Mouse (Mus musculus) WW6 (cell line): ENCODE data around the gene Clk3.

ENCODE experiments used
- DNase-seq: peaks from one replicate; pipeline ENCODE4 v3.0.0-alpha.2; 2013; ENCODE audit warnings: low read depth, low spot score

The Clk3 gene

DNA sequence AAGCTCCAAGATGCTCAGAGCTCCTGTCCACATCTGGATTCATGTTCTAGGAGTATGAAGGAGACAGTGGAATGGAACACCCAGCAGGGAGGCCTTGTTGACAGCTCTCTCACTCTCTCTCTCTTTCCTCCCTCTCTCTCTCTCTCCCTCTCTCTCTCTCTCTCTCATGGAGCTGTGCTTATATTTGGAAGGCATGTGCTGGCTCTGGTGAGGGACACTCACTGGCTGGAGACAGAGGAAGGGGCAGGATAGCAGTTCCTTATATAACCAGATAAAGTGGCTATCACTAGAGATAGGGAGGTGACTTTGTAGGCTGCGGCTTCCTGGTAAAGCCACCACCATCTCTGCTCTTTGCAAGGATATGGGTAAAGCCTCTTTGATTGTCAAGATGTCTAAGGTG is 4.6 kb upstream of the Clk3 start:
- no peak for DNase-seq

DNA sequence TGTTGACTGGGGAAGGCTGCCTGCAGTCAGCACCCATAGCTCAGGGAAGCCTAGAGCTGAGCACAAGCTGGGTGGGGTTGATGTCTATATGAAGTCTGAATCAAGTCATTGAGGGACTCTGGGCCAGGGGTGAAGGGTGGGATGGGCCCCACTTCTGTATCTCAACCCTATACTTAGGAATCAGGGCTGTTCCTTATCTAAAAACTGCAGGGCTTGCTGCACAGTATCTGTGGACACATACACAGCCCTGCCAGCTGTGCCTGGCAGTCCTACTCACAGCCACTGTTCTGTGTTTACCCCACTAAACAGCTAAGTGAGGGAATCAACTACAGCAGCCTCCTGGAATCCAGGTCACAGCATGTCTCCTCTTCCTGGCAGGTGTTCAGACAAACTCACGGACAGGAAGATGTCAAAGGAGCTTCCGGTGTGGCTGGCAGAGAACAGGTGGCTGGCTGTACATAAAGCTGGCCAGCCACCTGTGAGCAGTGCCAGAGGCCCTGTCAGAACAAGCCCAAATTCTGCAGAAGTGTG is 3.9 kb upstream of the Clk3 start:
- DNase-seq = no peak

DNA sequence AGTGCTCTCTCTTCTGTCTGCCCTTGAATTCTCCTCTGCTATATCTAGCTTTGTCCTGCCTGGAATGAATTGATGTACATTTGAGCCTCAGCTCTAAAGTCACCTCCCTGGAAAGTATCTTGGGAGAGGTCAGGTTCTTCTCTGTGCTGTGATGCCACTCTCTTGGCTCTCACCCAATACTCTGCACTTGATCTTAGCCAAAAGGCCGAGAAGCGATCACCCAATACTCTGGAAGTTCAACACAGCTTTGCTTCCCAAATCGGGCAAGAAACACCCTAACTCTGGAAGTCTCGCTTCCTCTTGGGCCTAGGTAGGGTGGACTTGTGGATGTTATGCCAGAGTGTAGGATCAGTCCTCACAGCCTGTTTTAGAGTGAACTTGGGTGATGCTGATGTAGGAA is 1.6 kb upstream of the Clk3 start:
- DNase-seq = no peak

DNA sequence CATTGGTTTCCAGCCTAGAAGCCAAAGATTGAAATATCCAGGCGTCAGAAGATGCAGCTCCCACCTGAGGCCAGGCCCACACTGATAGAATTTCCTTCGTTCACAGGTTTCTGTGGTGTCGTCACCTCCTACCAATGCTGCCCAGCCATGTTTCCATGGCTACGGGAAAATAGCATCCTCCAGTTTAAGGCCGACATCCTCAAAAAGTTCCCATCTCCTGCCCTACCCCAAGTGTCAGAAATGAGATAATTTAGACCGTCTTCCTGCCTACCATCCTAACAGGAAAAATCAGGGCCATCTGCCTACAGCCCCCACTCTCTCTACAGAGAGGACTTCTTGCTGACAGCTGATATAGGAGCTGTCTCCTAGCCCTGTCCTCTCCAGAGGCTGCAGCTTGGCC is 771 bp upstream of the Clk3 start:
- DNase-seq = no peak

DNA sequence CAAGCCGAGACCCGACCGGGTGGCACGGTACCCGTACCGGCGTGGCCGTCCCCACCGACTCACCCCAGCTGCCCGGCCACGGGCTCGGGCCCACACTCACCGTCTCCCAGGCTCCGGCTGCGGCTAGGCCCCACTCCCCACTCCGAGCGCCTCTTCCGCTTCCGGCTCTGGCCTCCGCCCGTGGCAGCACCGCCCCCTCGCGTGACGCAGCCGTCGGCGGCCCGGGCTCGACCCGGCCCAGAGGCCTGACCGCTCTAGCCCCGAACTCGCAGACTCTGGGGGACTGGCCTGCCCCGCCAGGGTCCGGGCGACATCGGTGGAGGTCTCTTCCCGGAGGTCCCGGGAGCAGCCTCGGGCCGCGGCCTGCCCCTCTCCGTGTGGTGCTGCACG is 691 bp downstream of the Clk3 start:
- peak; percentile 77 for DNase-seq

DNA sequence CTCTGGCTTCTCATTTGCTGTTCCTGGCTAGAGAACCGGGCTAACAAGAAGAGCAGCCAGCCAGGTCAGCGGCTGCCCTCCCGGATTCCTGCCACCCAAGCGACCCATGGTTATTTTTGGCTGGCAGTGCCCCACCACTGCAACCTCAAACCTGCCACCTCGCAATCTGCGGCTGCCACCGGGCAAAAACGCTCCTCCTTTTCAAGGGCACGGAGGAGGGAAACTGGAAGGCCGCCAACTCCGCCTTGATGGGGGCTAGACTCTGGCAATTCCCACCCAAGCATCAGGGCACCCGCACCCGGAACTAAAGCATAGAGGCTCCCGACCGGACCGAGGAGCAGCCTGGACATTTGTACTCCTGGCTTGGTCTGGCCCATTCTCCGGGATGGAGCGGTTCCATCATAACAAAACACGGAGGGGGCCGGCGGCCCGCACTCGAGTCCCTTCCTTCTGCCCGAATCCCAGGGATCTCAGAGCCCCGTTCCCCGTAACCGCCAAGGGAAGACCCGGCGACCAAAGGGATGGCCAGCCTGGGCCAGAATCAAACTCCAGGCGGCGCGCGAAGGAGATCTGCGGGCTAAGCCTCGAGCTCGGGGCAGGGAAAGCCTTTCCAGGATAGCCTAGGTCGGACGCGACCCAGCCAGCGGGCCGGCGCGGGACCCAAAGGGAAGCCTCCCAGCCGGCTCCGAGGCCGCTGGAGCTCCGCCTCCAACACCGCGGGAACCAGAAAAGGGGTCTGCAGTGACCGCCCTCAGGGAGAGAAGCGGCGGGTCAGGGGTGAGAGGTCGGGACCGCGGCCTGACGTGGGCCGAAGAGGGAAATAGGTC is 1.3 kb downstream of the Clk3 start:
- DNase-seq = no peak

DNA sequence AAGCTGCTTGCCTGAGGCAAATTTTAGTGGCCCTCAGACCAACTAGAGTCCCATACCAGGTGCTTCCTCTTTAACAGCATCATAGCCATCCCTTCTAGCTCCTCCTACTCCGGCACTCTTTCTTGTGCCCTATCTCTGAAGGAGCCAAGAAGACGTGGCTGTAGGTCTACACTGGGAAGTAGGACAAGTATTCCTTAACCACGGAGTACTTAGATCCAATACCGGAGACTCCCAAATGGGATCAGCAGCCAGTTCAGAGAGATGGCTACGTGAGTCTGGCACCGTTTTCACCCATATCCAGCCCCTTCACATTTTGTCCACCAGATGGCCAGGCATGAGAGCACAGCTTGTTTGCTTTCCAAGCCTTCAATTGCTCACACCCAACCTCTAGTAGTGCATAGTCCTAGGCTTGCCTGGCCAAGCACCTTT is 3.1 kb downstream of the Clk3 start:
- no peak for DNase-seq

DNA sequence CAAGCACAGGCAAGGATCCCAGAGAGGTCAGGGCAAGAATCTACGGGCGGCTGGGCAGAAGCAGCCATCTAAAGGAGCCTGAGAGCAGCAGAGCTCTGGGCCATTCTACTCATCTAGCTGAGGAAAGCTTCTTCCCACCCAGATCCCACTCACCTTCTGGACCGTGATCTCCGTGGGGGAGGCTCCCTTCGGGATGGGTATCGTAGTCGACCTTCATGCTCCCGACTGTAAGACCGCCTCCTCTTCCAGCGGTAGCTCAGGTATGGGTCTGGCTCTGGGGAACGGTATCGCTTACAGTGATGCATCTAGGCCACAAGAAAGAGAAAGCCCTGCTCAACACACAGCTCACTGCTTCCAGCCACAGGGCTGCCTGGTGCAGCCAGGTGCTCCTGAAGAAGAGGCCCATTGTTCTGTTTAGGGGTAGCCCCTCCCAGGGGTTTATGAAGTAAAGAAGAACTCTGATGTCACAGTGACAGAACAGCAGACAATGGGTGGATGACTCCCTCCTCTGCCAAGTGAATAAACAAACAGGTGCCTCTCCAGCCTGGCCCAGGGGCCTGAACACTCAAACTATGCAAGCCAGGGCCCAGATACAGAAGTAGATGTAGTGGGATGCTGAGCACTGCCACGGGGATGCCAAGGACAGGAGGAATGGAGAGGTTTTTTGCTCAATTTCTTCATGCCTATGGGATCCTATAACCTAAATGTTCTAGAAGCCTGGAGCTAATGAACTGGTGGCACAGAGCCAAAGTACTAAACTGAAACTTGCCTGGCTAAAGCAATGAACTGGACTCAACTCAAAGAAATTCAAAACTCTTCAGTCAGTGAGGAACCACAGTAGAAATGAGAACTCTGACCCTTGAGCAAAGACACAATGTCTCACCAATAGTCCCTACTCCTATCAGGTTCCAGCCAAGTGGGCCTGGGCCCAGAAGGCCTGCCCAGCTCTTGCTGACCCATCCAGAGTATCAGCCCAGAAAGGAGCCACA is 3.8 kb downstream of the Clk3 start:
- no peak for DNase-seq

DNA sequence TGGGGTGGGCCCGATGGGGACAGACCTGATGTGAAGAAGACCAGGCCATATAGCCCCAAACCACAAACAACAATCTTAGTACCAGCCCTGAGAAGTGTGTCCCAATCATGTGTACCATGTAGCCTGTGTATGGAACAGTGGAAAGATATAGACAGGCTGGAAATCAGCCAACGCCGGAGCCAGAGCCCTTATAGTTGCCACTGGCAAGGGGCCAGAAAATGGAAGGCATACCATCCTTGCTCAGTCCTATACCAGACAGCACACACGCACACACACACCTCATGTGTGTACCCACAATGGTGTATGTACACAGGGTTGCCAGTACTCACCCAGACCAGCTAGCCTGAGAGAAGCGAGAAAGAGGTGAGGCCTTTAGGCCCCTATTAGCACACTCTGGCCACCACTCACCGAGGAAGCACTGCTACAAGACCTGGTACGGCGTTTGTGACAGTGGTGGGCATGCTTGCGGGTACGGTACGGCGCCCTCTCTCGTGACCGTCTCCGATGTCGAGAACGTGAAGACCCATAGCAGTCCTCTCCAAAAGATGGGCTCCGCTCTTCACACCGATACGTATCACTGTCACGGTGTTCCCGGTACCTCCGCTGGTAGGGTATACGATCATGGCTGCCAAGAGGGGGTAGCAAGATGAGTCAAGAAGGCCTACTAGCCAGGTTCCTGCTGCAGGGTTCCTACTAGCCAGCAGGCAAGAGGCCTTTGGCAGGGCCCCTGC is 5.1 kb downstream of the Clk3 start:
- DNase-seq = no peak

DNA sequence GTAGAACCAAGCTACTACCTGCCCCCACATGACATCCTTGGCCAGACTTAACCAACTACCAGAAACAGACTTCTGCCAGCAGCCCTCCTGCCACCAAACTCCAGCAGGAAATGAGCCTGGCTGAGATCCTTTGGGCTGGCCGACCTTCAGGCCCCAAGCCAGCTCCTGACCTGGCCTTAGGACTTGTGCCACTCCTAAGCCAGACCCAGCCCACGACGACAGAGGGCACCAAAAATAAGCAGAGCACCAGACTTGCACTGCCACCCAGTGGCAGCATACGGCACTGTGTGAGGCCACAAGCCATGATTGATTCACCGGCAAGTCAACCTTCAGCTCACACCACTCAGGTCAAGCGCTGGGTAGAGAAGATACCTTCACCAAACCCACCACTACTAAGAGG is 6.4 kb downstream of the Clk3 start:
- DNase-seq = no peak

DNA sequence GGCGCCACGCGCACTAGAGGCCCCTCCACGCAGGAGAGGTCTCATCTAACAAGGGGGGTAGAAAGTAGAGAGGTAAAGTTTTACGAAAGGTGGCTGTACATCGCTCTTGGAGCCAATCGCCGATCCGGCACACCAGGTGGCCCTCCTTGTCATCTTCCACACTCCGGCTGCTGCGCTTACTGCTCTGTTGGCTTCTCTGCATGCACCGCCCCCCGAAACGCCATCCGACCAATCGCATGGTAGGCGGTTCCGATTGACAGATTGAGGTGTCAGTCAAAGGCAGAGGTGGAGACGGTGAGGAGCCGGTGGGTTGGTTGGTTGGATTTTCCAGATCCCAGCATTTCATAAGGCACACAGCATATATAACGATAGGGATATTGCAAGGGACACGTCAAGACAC is 7.1 kb downstream of the Clk3 start:
- DNase-seq = no peak

DNA sequence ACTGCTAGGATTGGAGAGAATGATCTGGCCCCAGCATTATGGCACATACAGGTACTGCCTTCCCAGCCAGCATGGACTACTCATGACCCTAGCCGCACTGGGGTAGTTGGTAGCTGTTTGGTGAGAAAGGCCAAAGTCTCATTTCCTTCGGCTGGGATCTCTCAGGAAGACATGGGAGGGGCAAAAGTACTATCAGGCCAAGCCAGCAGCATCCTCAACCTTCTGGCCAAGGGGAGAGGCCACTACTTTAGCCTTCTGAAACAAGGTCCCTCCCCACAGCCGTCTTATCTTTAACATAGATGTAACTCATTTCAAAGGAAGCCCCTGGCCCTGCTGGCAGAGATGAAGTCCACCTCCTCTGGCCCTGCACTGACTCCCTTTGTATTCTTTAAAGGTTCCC is 8.1 kb downstream of the Clk3 start:
- DNase-seq = no peak

DNA sequence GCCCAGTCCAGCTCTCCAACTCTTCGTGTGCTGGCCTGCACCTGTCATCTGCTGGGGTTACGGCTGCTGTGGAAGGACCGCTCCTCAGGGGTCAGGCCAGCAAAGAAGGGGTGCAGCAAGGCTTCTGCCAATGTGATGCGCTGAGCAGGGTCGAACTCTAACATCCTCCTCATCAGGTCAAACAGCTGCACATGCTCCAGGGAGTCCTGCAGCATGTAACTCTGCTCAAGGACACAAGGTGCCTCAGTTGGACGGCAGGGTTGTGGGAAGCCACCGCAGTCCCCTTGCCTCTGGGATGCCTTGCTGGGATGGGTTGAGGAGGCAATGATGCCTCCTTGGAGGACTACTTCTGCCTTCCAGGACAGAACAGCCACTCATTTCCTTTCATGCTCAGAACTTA is 14.8 kb downstream of the Clk3 start:
- no peak for DNase-seq

DNA sequence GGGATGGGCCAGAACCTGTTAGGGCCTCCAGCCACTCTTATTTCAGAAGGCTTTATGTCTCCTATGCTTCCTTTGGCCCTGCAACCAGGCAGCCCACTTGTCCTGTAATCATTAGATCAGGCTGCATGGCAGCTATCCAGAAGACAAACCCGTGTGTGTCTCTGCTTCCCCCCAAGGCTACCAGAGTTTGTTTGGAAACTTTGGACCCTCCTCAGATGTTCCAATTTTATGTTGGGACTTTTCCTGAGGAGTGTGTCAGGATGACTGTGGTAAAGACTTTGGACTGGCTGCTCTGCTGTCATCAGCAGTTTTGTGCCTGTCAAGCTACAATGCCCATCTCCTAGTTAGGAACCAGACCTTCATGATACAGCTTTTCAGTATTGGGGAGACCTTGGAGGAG is 16.8 kb downstream of the Clk3 start:
- DNase-seq = no peak

DNA sequence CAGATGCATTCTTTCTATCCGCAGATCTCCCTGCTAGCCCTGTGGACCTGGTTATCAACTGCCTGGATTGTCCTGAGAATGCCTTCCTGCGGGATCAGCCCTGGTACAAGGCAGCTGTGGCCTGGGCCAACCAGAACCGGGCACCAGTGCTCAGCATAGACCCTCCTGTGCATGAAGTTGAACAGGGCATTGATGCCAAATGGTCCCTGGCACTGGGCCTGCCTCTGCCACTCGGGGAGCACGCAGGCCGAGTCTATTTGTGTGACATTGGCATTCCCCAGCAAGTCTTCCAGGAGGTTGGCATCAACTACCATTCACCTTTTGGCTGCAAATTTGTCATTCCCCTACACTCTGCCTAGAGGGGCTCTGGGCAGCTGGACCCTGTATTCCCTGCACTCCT is 17.5 kb downstream of the Clk3 start:
- no peak for DNase-seq

DNA sequence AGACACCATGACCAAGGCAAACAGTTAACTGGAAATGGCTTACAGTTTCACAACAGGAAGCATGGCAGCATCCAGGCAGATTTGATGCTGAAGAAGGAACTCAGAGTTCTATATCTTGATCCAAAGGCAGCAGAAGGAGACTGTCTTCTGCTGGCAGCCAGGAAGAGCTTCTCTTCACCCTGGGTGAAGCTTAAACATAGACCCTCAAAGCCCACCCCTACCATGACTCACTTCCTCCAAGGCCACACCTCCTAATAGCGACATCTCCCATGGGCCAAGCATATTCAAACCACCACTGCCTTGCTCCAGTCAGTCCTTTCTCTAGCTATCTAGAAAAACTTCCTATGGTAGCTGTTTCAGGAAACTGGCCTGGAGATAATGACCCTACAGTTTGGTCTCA is 18.6 kb downstream of the Clk3 start:
- DNase-seq = no peak

DNA sequence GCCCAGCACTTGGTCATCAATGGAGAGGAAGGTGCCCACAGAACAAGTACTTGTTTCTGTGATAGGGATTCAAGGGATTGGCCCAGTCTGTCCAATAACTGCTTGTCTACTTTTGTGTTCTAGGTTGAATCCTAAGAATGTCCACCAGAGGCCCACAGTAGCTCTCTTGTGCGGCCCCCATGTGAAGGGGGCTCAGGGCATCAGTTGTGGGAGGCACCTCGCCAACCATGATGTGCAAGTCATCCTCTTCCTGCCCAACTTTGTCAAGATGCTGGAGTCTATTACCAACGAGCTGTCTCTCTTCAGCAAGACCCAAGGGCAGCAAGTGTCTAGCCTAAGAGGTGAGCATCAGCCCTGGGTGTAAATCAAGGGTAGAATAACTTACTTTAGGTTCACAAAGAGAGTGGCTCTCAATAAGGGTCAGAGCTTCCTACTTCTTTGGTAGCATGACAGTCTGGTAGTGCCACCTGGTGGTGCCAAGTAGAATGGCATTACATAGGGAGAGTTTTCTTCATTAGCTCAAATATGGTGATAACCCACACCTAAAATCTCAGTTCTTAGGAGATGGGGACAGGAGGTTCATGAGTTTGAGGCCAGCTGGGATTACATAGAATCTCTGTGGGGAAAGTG is 21.1 kb downstream of the Clk3 start:
- no peak for DNase-seq

DNA sequence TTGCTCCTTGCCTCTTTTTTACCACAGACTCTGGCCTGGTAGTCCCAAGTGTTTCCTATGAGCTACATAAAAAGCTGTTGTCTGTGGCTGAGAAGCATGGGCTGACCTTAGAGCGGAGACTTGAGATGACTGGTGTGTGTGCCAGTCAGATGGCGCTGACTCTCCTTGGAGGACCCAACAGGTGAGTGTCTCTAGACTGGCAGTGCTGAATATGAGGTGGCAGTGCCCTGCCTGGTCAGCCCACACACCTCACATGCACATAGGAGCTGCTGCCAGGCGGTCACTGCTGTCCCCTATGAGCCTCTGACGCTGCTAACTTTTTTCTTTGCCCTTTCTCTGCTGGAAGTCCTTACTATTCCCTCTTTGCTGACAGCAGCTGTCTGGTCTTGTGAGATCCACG is 25.8 kb downstream of the Clk3 start:
- no peak for DNase-seq

DNA sequence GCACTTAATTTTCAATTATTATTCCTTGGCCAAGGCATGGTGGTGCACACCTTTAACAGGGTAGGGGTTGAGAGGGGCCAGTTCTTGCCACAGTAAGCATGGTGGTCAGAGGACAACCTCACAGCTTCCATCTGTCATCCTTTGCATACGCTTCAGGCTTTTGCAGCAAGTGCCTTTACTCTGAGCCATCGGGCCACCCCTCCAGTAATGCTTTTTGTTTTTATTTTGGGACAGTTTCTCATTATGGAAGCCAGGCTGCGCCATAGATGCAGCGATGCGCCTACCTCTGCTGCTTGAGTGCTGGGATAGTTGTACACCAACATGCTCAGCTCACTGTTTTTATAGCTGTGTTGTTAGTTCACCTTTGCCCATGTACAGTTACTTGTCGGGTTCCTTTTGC is 32.1 kb downstream of the Clk3 start:
- no peak for DNase-seq

DNA sequence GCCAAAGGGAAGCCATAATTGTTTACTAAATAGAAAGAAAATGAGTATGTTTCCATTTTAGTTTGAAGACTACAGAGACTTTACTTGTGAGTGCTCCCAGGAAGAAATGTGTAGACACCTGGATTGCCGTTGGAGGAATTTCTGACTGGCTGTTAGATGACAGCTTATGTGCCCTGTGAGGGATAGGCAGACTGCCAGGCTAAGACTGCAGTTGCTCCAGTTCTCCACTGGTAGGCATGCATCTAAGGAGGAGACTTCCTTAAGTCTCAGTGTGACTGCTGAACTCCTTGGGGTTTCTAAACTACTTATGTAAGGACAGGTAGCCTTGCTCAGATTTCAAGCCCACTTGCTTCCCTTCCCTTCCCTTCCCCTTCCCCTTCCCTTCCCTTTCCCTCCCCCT is 37.3 kb downstream of the Clk3 start:
- no peak for DNase-seq

DNA sequence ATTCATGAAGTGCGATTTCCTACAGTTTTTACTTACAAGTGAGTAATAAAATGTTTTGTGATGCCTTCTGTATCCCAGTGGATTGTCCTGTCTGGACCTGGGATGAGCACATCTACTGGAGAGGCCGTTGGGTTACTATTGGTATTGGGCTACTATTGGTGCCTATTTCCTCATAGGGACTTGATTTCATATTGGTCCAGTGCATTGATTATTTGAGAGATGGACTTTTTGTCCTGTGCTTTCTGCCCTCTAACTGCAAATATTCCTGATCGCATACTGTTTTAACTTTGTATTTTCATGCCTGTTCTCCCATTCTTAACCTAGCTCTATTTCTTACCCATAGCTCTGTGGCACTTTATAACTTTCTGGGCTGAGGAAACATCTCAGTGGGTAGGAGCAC is 41.0 kb downstream of the Clk3 start:
- no peak for DNase-seq
